Mouse (Mus musculus) forebrain, embryonic 13.5 days (tissue): Measurements from ENCODE around the gene Mcur1. TPM values are rescaled to one million over a fixed set of nuclear protein-coding genes. Genes with fewer than 3 reads are reported as not detected.

Source experiments
- ATAC-seq: fragments of 200-750 bp; cut with Nextera tagmentation; 2 replicates; pipeline ENCODE4 v1.8.0; 2017
- H3K27ac ChIP-seq: fragments of 300-500 bp; sonication (generic); 2 replicates; pipeline ENCODE4 v1.5.1; 2015; ENCODE audit warnings: inconsistent platforms, mild to moderate bottlenecking, moderate library complexity
- H3K27me3 ChIP-seq: fragments of 300-500 bp; sonication (generic); 2 replicates; pipeline ENCODE4 v1.6.1; 2015; ENCODE audit warnings: mild to moderate bottlenecking, inconsistent platforms
- H3K36me3 ChIP-seq: fragments of 300-500 bp; sonication (generic); 2 replicates; pipeline ENCODE4 v1.6.1; 2015; ENCODE audit warnings: mild to moderate bottlenecking, inconsistent platforms; ENCODE audit not compliant: poor library complexity, severe bottlenecking
- H3K4me1 ChIP-seq: fragments of 300-500 bp; sonication (generic); 2 replicates; pipeline ENCODE4 v1.6.1; 2015; ENCODE audit warnings: inconsistent platforms
- H3K4me2 ChIP-seq: fragments of 300-500 bp; sonication (generic); 2 replicates; pipeline ENCODE4 v1.6.1; 2015; ENCODE audit warnings: inconsistent platforms, mild to moderate bottlenecking, moderate library complexity
- H3K4me3 ChIP-seq: fragments of 300-500 bp; sonication (generic); 2 replicates; pipeline ENCODE4 v1.5.1; 2015; ENCODE audit warnings: mild to moderate bottlenecking, inconsistent platforms
- H3K9ac ChIP-seq: fragments of 300-500 bp; sonication (generic); 2 replicates; pipeline ENCODE4 v1.6.1; 2015; ENCODE audit warnings: mild to moderate bottlenecking, inconsistent platforms
- H3K9me3 ChIP-seq: fragments of 300-500 bp; sonication (generic); replicated peaks from 2 replicates; pipeline ENCODE4 v1.6.1; 2016; ENCODE audit warnings: inconsistent platforms
- WGBS: fragments of 180-500 bp; shearing (Covaris S2); methylation state at CpG from one replicate; pipeline ENCODE4 v1.1.7; 2015; 5-methylcytosine and 5-hydroxymethylcytosine counted together
- polyA plus RNA-seq: library from polyadenylated mRNA; unstranded; fragments of >200 nt; fragmentation: Nextera tagmentation; extraction: Ambion mirVana; gene quantifications from 2 replicates; pipeline ENCODE4 v1.2.1, GENCODE M21; 2015

Gene Mcur1
- polyA plus RNA-seq, 1 experiment from 2014 or later: 9.6 TPM

- H3K4me3 ChIP-seq: no peak overlapping the region
- H3K4me2 ChIP-seq: no peak overlapping the region
- no peak overlapping the region for H3K9ac ChIP-seq
- H3K4me1 ChIP-seq: no peaks in the 10 kb centered on the region
- no peaks in the 10 kb centered on the region for H3K27me3 ChIP-seq
- H3K36me3 ChIP-seq: peaks cover 44% of the 10 kb centered on the region
- ATAC-seq: peak; percentile 50; the same call in 1 of the 2 replicates
- no peak overlapping the region for H3K27ac ChIP-seq
- 34% methylated on average over 3 of the region's 3 CpGs for WGBS
- H3K9me3 ChIP-seq: no peaks in the 10 kb centered on the region
Observed at GRCm38 (mm10) chr13:43546861-43547260, 13.1 kb downstream of the Mcur1 start.

GRCm38 (mm10) chr13:43540205-43540815, 19.7 kb downstream of the Mcur1 start:
- H3K4me2 ChIP-seq: no peak overlapping the region
- H3K4me3 ChIP-seq: no peak overlapping the region
- H3K9ac ChIP-seq: 0 out of 2 replicates have a peak overlapping the region, but pooled peaks have one; percentile 23
- H3K27me3 ChIP-seq: no peaks in the 10 kb centered on the region
- ATAC-seq: no peak
- H3K27ac ChIP-seq: no peak overlapping the region
- H3K4me1 ChIP-seq: peaks cover 24% of the 10 kb centered on the region
- peaks cover 9% of the 10 kb centered on the region; the same call in 1 of the 2 replicates for H3K36me3 ChIP-seq
- no peaks in the 10 kb centered on the region for H3K9me3 ChIP-seq
- WGBS: 69% methylated on average over 14 of the region's 14 CpGs

GRCm38 (mm10) chr13:43539409-43539808, 20.6 kb downstream of the Mcur1 start:
- no peak overlapping the region for H3K4me3 ChIP-seq
- ATAC-seq: no peak

GRCm38 (mm10) chr13:43537854-43538253, 22.1 kb downstream of the Mcur1 start:
- Histone ChIP-seq H3K4me3 (no peak overlapping the region), H3K36me3 (no peaks in the 10 kb centered on the region), H3K9me3 (no peaks in the 10 kb centered on the region), H3K27me3 (no peaks in the 10 kb centered on the region), H3K4me1 (peaks cover 37% of the 10 kb centered on the region), H3K9ac (no peak overlapping the region), H3K27ac (no peak overlapping the region), H3K4me2 (no peak overlapping the region)
- no peak for ATAC-seq
- 69% methylated on average over 6 of the region's 6 CpGs for WGBS

More at GRCm38 (mm10) chr13:43539409-43539808, 20.6 kb downstream of the Mcur1 start:
- no peak overlapping the region for H3K9ac ChIP-seq
- H3K9me3 ChIP-seq: no peaks in the 10 kb centered on the region
- H3K27me3 ChIP-seq: no peaks in the 10 kb centered on the region
- WGBS: 93% methylated on average over 3 of the region's 3 CpGs
- no peak overlapping the region for H3K27ac ChIP-seq
- H3K36me3 ChIP-seq: peaks cover 8% of the 10 kb centered on the region; the same call in 1 of the 2 replicates
- H3K4me2 ChIP-seq: no peak overlapping the region
- peaks cover 24% of the 10 kb centered on the region for H3K4me1 ChIP-seq

GRCm38 (mm10) chr13:43534015-43534414, 26.0 kb downstream of the Mcur1 start:
- H3K27ac ChIP-seq: no peak overlapping the region
- ATAC-seq: no peak
- H3K4me1 ChIP-seq: peaks cover 43% of the 10 kb centered on the region
- no peak overlapping the region for H3K9ac ChIP-seq
- no peak overlapping the region for H3K4me2 ChIP-seq
- WGBS: 76% methylated on average over 4 of the region's 4 CpGs
- H3K27me3 ChIP-seq: no peaks in the 10 kb centered on the region
- H3K36me3 ChIP-seq: no peaks in the 10 kb centered on the region
- no peak overlapping the region for H3K4me3 ChIP-seq
- no peaks in the 10 kb centered on the region for H3K9me3 ChIP-seq

GRCm38 (mm10) chr13:43530832-43531693, 28.9 kb downstream of the Mcur1 start:
- peak overlapping the region; percentile 46 for H3K4me2 ChIP-seq
- H3K27me3 ChIP-seq: no peaks in the 10 kb centered on the region
- H3K9me3 ChIP-seq: no peaks in the 10 kb centered on the region
- H3K36me3 ChIP-seq: no peaks in the 10 kb centered on the region
- H3K9ac ChIP-seq: no peak overlapping the region
- H3K4me3 ChIP-seq: peak overlapping the region; percentile 12; the same call in 1 of the 2 replicates
- peak; percentile 96 for ATAC-seq
- WGBS: 4% methylated on average over 13 of the region's 13 CpGs
- peak overlapping the region; percentile 93 for H3K27ac ChIP-seq
- H3K4me1 ChIP-seq: peaks cover 46% of the 10 kb centered on the region

GRCm38 (mm10) chr13:43530129-43530831, 29.7 kb downstream of the Mcur1 start:
- peak overlapping the region; percentile 93 for H3K27ac ChIP-seq
- no peaks in the 10 kb centered on the region for H3K9me3 ChIP-seq
- 42% methylated on average over 14 of the region's 14 CpGs for WGBS
- H3K9ac ChIP-seq: no peak overlapping the region
- no peak overlapping the region for H3K4me3 ChIP-seq
- no peaks in the 10 kb centered on the region for H3K27me3 ChIP-seq
- no peaks in the 10 kb centered on the region for H3K36me3 ChIP-seq
- H3K4me2 ChIP-seq: peak overlapping the region; percentile 46
- ATAC-seq: no peak
- H3K4me1 ChIP-seq: peaks cover 54% of the 10 kb centered on the region

- H3K9ac ChIP-seq: no peak overlapping the region
- ATAC-seq: no peak
- WGBS: 87% methylated on average over 5 of the region's 5 CpGs
Observed at GRCm38 (mm10) chr13:43526289-43526688, 33.7 kb downstream of the Mcur1 start.

GRCm38 (mm10) chr13:43525363-43526134, 34.4 kb downstream of the Mcur1 start:
- Histone ChIP-seq H3K27ac (peak overlapping the region; percentile 65), H3K9me3 (no peaks in the 10 kb centered on the region; the same call in 1 of the 2 replicates), H3K27me3 (no peaks in the 10 kb centered on the region), H3K4me2 (no peak overlapping the region), H3K9ac (0 out of 2 replicates have a peak overlapping the region, but pooled peaks have one; percentile 1), H3K4me3 (no peak overlapping the region), H3K36me3 (no peaks in the 10 kb centered on the region), H3K4me1 (peaks cover 35% of the 10 kb centered on the region)
- 31% methylated on average over 16 of the region's 16 CpGs for WGBS
- ATAC-seq: peak; percentile 34; the same call in 1 of the 2 replicates

More at GRCm38 (mm10) chr13:43526289-43526688, 33.7 kb downstream of the Mcur1 start:
- Histone ChIP-seq H3K27ac (no peak overlapping the region), H3K36me3 (no peaks in the 10 kb centered on the region), H3K4me3 (no peak overlapping the region), H3K4me1 (peaks cover 43% of the 10 kb centered on the region), H3K9me3 (no peaks in the 10 kb centered on the region; the same call in 1 of the 2 replicates), H3K27me3 (no peaks in the 10 kb centered on the region), H3K4me2 (no peak overlapping the region)

GRCm38 (mm10) chr13:43524491-43525362, 35.3 kb downstream of the Mcur1 start:
- 52% methylated on average over 16 of the region's 16 CpGs for WGBS
- Histone ChIP-seq H3K27me3 (no peaks in the 10 kb centered on the region), H3K27ac (peak overlapping the region; percentile 65; the same call in 1 of the 2 replicates), H3K9me3 (no peaks in the 10 kb centered on the region; the same call in 1 of the 2 replicates), H3K4me3 (no peak overlapping the region), H3K4me2 (no peak overlapping the region), H3K9ac (0 out of 2 replicates have a peak overlapping the region, but pooled peaks have one; percentile 1), H3K4me1 (peaks cover 27% of the 10 kb centered on the region), H3K36me3 (no peaks in the 10 kb centered on the region)
- peak; percentile 73 for ATAC-seq
